Mouse (Mus musculus): ENCODE measurements around the gene Rspo3.

- peak; percentile 55 for TF ChIP-seq POLR2A (IDR thresholded peaks at IDR 0.05; ENCODE audit: low read depth, low read length)
- no peak for TF ChIP-seq CTCF (IDR thresholded peaks at IDR 0.05; ENCODE audit: borderline replicate concordance, insufficient read depth, low read length)
Observed at GRCm38 (mm10) chr10:29535546-29536260, at the start of gene Rspo3.

Data from embryonic fibroblast, embryonic 13.5 days (primary cell).